Mouse (Mus musculus): ENCODE data around the gene Gpr4. TPM values are rescaled to one million over a fixed set of nuclear protein-coding genes. Genes with fewer than 3 reads are reported as not detected.
A peak's percentile ranks its signal among the peaks of the same experiment; 100 is the strongest.

Gpr4 gene
- polyA plus RNA-seq, 1 experiment = 6.5 TPM

DNA sequence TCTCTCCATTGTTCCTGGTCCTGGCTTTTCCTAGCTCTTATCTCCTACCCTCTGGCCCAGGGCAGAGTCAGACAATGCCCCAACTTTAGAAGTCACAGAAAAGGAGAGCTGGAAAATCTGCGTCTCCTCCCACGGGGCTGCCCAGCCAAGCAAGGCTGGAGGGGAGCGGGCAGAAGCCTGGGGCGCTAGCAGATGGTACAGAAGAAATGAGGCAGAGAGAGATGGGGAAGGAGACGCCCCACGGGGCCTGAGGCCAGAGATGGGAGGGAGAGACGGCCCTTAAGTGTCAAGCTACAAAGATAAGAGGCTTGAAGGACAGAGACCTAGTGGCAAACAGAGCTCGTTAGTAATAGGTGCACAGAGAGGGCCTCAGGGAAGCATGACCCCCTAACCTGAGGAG is 40.5 kb upstream of the Gpr4 start:
- Histone ChIP-seq H3K27ac (ENCODE audit: insufficient read depth, low read length) (no peak overlapping the region), H3K4me1 (ENCODE audit: control insufficient read depth, insufficient read depth, low read length) (peaks cover 8% of the 10 kb centered on the region; the same call in 1 of the 2 replicates), H3K4me3 (ENCODE audit: insufficient read depth, low read length) (no peak overlapping the region)
- TF ChIP-seq POLR2A (IDR thresholded peaks at IDR 0.05; ENCODE audit: extremely low read depth, insufficient read depth, low read length) (no peak), CTCF (IDR thresholded peaks at IDR 0.05; ENCODE audit: extremely low read depth, insufficient read depth, low read length) (no peak)

DNA sequence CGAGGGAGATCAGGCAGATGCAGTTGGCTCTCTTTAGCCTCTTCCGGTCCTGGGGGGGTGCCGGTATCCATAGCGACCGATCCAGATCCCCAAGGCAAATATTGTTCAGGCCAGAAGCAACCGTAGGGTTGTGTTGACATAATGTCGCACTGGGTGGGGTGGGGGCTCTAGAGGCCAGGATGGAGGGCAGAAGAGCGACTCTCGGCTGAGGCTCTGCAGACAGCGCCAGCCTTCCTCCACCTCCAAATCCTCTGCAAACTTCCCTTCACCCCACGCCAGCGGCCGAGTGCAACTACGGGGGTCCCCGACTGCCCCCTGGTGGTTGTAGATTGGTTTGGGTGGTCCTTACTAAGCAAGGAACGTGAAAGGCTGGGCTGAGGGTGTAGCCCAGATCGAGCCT is 39.5 kb upstream of the Gpr4 start:
- H3K4me1 ChIP-seq (ENCODE audit: control insufficient read depth, insufficient read depth, low read length) = peaks cover 8% of the 10 kb centered on the region; the same call in 1 of the 2 replicates

DNA sequence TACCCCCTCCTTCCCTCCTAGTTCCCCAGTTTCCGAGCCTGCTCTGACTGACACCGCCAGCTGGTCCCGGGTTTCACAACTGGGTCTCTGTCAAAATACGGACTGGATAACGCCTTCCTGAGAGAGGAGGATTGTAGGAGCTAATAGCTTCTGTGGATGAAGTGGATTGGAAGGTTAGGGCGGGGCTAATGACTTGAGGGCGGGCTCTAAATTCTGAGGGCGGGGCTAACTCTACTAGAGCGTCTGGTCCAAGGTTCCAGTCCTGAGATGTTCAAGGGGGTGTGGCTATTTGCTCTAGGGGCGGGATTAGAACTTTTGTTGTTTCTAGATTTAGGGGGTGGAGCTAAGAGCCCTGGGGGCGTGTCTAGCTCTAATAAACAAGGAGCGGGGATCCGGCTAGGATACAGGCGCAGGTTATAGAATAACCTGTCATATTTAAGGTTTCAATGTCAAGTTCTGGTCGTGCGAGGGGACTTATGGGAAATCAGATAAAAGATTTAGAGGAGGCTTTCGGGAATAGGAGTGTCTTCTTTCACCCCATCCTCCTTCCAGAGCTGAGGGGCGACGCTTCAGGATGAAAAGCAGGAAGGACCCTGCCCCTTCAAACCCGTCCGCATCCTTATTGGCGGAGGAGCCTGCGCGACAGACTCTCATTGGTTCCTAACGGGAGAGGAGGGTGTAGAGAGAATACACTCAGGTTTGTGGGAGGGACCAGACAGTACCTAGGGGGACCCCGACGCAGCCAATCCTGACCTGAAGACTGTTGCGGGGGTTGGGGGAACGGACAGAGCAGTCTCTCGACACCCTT is 36.4 kb upstream of the Gpr4 start, which contains the start of gene Eml2:
Eml2 (plus strand) TSS at position 714 of the 808 bp plus-strand sequence.
- Histone ChIP-seq H3K4me3 (ENCODE audit: insufficient read depth, low read length) (peak within 1 kb of the TSS; percentile 88), H3K4me1 (ENCODE audit: control insufficient read depth, insufficient read depth, low read length) (0 out of 2 replicates have a peak, but pooled peaks cover 3% of the 10 kb centered on the region), H3K27ac (ENCODE audit: insufficient read depth, low read length) (peak within 1 kb of the TSS; percentile 95)
- TF ChIP-seq POLR2A (IDR thresholded peaks at IDR 0.05; ENCODE audit: extremely low read depth, insufficient read depth, low read length) = peak; percentile 67
- TF ChIP-seq CTCF (IDR thresholded peaks at IDR 0.05; ENCODE audit: extremely low read depth, insufficient read depth, low read length) = no peak

More for the DNA sequence above, 39.5 kb upstream of the Gpr4 start:
- Histone ChIP-seq H3K27ac (ENCODE audit: insufficient read depth, low read length) (no peak overlapping the region), H3K4me3 (ENCODE audit: insufficient read depth, low read length) (peak overlapping the region; percentile 33)
- peak; percentile 54 for TF ChIP-seq CTCF (IDR thresholded peaks at IDR 0.05; ENCODE audit: extremely low read depth, insufficient read depth, low read length)
- TF ChIP-seq POLR2A (IDR thresholded peaks at IDR 0.05; ENCODE audit: extremely low read depth, insufficient read depth, low read length) = no peak

DNA sequence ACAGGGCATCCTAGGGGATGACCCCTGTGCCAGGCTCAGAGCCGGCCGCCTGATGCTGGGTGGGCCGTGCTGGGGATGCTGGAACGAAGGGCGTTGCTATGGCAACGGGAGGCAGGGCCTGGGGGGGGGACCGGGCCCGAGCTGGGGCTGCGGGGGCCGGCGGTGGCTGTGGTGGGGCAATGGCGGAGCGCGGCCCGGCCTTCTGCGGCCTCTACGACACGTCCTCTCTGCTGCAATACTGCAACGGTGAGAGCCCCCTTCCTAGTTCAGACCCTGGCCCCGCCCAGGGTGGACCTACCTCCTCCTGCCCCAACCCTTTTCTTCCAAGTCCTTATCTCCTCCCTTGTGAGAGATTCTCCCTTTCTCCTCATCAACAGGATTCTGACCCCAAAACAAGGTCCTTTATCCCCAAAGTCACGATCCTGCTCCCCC is 35.8 kb upstream of the Gpr4 start:
- peak overlapping the region; percentile 88 for H3K4me3 ChIP-seq (ENCODE audit: insufficient read depth, low read length)
- peak overlapping the region; percentile 95 for H3K27ac ChIP-seq (ENCODE audit: insufficient read depth, low read length)
- no peak for TF ChIP-seq CTCF (IDR thresholded peaks at IDR 0.05; ENCODE audit: extremely low read depth, insufficient read depth, low read length)
- TF ChIP-seq POLR2A (IDR thresholded peaks at IDR 0.05; ENCODE audit: extremely low read depth, insufficient read depth, low read length) = no peak
- H3K4me1 ChIP-seq (ENCODE audit: control insufficient read depth, insufficient read depth, low read length) = 0 out of 2 replicates have a peak, but pooled peaks cover 3% of the 10 kb centered on the region

DNA sequence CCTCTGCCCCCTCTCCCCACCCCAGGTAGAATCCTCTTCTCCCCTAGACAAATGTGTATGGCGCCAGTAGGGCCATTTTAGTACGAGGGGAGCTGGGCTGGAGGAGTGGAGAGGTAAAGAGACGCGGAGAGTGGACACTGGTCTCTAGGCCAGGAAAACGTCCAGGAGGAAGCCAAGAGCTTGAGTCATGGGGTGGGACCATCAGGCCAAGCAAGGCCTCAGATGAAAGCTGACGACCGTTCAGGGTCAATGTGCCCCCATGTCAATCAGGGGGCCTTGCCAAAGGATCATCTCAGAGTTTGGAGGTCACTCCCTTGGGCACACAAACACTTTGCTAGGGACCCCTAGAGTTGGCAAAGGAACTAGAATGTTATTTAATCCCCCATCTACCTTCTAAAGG is 35.1 kb upstream of the Gpr4 start:
- peak overlapping the region; percentile 95 for H3K27ac ChIP-seq (ENCODE audit: insufficient read depth, low read length)

DNA sequence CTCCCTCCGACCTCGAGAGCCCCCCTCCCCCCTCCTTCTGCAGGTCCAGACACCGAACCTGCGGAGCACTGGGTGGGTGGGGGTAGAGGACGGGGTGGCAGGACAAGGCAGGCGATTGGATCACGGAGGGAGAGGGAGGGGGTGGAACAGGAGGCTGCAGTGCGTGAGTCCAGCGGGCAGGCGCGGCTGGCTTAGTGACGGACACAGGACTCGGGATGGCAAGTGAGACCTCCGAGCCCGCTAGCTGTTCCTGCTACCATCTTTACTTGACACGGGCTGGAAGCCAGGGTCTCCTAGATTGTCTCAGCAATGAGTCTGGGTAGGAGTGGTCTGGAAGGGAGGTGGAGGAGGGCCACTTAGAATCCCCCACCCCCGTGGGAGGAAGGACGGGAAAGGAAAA is 34.3 kb upstream of the Gpr4 start:
- no peak overlapping the region for H3K27ac ChIP-seq (ENCODE audit: insufficient read depth, low read length)
- peak overlapping the region; percentile 88 for H3K4me3 ChIP-seq (ENCODE audit: insufficient read depth, low read length)
- no peaks in the 10 kb centered on the region for H3K4me1 ChIP-seq (ENCODE audit: control insufficient read depth, insufficient read depth, low read length)
- TF ChIP-seq POLR2A (IDR thresholded peaks at IDR 0.05; ENCODE audit: extremely low read depth, insufficient read depth, low read length) (no peak), CTCF (IDR thresholded peaks at IDR 0.05; ENCODE audit: extremely low read depth, insufficient read depth, low read length) (no peak)

More for the DNA sequence above, 35.1 kb upstream of the Gpr4 start:
- 0 out of 2 replicates have a peak, but pooled peaks cover 1% of the 10 kb centered on the region for H3K4me1 ChIP-seq (ENCODE audit: control insufficient read depth, insufficient read depth, low read length)
- TF ChIP-seq POLR2A (IDR thresholded peaks at IDR 0.05; ENCODE audit: extremely low read depth, insufficient read depth, low read length) (no peak), CTCF (IDR thresholded peaks at IDR 0.05; ENCODE audit: extremely low read depth, insufficient read depth, low read length) (no peak)
- H3K4me3 ChIP-seq (ENCODE audit: insufficient read depth, low read length) = peak overlapping the region; percentile 88

DNA sequence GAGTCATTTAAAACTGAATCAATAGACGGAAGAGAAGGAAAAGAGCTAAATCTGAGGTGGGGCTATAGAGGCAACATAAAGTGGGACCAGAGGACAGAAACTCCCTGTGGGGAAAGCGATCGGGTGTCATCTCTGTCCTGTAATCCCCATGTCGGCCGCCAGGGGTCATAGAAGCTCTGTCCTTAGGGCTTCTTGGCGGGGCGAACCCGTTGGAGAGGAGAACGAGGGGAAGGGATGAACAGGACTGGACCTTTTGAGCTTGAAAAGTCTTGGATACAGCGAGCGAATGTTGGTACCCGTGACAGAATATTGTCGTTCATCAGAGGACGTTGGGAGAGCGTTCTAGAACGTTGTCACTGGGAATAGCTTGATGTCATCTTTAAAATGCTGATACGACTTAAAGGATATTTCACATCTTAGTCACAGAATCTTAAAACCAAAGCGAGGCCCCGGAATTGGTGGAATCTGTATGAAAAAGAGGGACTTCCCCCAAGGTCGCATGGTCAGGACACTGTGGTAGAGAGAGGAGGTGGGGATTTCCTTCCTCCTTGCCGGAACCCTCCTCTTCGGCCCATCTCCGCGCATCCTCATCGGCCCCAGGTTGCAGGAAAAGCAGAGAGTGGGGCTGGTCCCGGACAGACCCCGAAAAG is 33.8 kb upstream of the Gpr4 start:
- Histone ChIP-seq H3K27ac (ENCODE audit: insufficient read depth, low read length) (no peak overlapping the region), H3K4me1 (ENCODE audit: control insufficient read depth, insufficient read depth, low read length) (no peaks in the 10 kb centered on the region), H3K4me3 (ENCODE audit: insufficient read depth, low read length) (peak overlapping the region; percentile 88)
- TF ChIP-seq POLR2A (IDR thresholded peaks at IDR 0.05; ENCODE audit: extremely low read depth, insufficient read depth, low read length) = no peak
- TF ChIP-seq CTCF (IDR thresholded peaks at IDR 0.05; ENCODE audit: extremely low read depth, insufficient read depth, low read length) = peak; percentile 67

DNA sequence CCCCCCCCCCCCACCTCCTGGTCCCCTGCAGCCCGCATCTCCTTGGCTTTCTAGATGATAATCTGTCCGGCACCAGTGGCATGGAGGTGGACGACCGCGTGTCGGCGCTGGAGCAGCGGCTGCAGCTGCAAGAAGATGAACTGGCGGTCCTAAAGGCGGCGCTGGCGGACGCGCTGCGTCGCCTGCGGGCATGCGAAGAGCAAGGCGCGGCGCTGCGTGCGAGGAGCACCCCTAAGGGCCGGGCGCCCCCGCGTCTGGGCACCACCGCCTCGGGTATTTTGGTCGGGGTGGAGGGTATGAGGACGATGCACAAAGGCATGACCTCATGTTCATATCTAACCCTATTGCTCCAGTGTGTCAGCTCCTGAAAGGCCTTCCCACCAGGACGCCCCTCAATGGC is 33.2 kb upstream of the Gpr4 start:
- peak overlapping the region; percentile 88; the same call in 1 of the 2 replicates for H3K4me3 ChIP-seq (ENCODE audit: insufficient read depth, low read length)
- no peaks in the 10 kb centered on the region for H3K4me1 ChIP-seq (ENCODE audit: control insufficient read depth, insufficient read depth, low read length)
- no peak overlapping the region for H3K27ac ChIP-seq (ENCODE audit: insufficient read depth, low read length)
- TF ChIP-seq CTCF (IDR thresholded peaks at IDR 0.05; ENCODE audit: extremely low read depth, insufficient read depth, low read length) (peak; percentile 53), POLR2A (IDR thresholded peaks at IDR 0.05; ENCODE audit: extremely low read depth, insufficient read depth, low read length) (no peak)

DNA sequence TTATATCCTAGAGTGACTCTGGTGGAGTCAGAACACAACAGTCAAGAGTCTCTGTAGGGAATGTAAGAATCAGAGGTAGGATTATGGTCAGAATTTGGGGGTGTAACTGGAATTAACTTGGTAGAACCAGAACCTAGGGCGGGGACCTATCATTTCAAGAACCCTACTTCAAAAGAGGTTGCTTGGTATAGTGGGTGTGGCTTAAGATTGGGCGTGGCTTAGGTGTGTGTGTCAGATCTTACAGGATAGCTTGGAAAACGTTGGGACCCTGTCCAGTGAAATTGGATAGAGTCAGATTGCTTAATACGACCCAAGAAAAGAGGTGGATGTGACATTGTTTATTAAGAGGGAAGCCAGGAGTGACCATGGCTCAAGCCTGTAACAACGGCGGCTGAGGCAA is 32.4 kb upstream of the Gpr4 start:
- no peak for TF ChIP-seq CTCF (IDR thresholded peaks at IDR 0.05; ENCODE audit: extremely low read depth, insufficient read depth, low read length)
- no peak for TF ChIP-seq POLR2A (IDR thresholded peaks at IDR 0.05; ENCODE audit: extremely low read depth, insufficient read depth, low read length)
- Histone ChIP-seq H3K4me1 (ENCODE audit: control insufficient read depth, insufficient read depth, low read length) (peaks cover 3% of the 10 kb centered on the region; the same call in 1 of the 2 replicates), H3K4me3 (ENCODE audit: insufficient read depth, low read length) (no peak overlapping the region), H3K27ac (ENCODE audit: insufficient read depth, low read length) (no peak overlapping the region)
